Mouse (Mus musculus): ENCODE results near the gene Gfm2.

Gene Gfm2

DNA sequence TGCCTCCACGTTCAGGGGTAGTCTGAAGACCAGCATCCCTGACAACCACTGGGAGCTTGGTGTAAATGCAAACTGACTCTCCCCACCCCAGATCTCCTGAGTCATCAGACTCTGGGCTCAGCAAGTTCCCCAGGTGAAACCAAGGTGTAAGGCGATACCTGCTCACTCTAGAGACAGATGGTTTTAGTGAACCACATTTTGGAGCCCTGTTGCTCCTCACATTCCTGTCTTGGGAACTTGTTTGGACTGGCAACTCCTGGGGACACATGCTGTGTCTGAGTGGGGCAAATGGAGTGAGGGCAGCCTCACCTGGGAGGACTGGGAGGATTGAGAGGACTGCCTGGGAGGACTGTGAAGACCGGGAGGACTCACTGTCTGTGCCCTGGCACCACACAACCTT is 90.1 kb downstream of the Gfm2 start:
- no peak for DNase-seq (ENCODE audit: low read depth in 2 of 2, low spot score in 2 of 2)

DNA sequence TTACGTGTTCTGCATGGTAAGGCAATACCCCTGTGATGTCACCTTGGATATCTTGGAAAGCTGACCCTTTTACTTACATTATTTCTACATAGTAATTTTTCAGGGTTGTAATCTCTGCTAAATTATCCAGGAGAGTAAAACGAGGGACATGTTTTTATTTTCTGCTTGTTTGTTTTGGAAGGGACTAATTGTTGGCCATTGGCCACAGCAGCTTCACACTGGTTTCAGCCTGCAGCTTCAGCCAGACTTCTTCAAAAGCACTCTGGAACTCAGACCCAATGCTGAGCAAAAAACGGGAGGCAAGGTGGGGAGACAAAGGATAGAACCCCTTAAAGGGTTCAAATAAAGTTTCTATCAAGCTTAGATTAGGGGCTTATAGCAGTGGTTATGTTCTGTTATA is 92.4 kb downstream of the Gfm2 start:
- no peak for DNase-seq (ENCODE audit: low read depth in 2 of 2, low spot score in 2 of 2)

Data from CD8-positive naive resting alpha-beta T cell, adult 2 months (primary cell).